Mouse (Mus musculus) erythroid progenitor cell, adult 5-6 weeks (primary cell): Measurements from ENCODE around the gene Aldh18a1. TPM values are rescaled to one million over a fixed set of nuclear protein-coding genes. Genes with fewer than 3 reads are reported as not detected.

Source experiments
- total RNA-seq, 2 experiments: library from RNA; stranded (forward) in 1 of 2; stranded (reverse) in 1 of 2; fragments of 150-400 nt in 1 of 2; fragments of 186-747, 209-891 nt in 1 of 2; gene quantifications; 2 replicates each; pipeline versions ENCODE4 v1.2.3 to v1.2.4; 2015 to 2017; ENCODE audit warnings: low replicate concordance in 2 of 2

Gene Aldh18a1
- total RNA-seq, 2 experiments from 2014 or later, result 6.5 to 10.9 TPM

Other genes with a start within 250 kb of the Aldh18a1 start
- 87.9 and 106 TPM in 2 replicates for gene Sorbs1, start 74.7 kb downstream of the Aldh18a1 start, total RNA-seq (2015; ENCODE audit: low replicate concordance)
- 163 and 167 TPM in 2 replicates for gene Sorbs1, start 74.7 kb downstream of the Aldh18a1 start, total RNA-seq (2017; ENCODE audit: low replicate concordance)
- gene Tctn3, start 23.8 kb upstream of the Aldh18a1 start, total RNA-seq (2015; ENCODE audit: low replicate concordance), result 1.1 and 5.4 TPM in 2 replicates
- gene Tctn3, start 23.8 kb upstream of the Aldh18a1 start, total RNA-seq (2017; ENCODE audit: low replicate concordance), result 0.45 TPM in 1 of 2 replicates, not detected in the other
- gene Entpd1, start 23.9 kb upstream of the Aldh18a1 start, total RNA-seq (2015; ENCODE audit: low replicate concordance), result 10.5 and 18.4 TPM in 2 replicates
- gene Entpd1, start 23.9 kb upstream of the Aldh18a1 start, total RNA-seq (2017; ENCODE audit: low replicate concordance), result 6.4 and 16.9 TPM in 2 replicates
- not detected in 2 replicates for gene Cc2d2b, start 160.3 kb upstream of the Aldh18a1 start, total RNA-seq (2015; ENCODE audit: low replicate concordance)
- 3.0 TPM in 1 of 2 replicates, not detected in the other for gene Cc2d2b, start 160.3 kb upstream of the Aldh18a1 start, total RNA-seq (2017; ENCODE audit: low replicate concordance)
- gene Ccnj, start 242.8 kb upstream of the Aldh18a1 start, total RNA-seq (2015; ENCODE audit: low replicate concordance), result 0.36 and 1.3 TPM in 2 replicates
- 0.15 and 1.9 TPM in 2 replicates for gene Ccnj, start 242.8 kb upstream of the Aldh18a1 start, total RNA-seq (2017; ENCODE audit: low replicate concordance)